Mouse (Mus musculus) testis, adult 2 months (tissue): ENCODE results near the gene Nxph3.

Experiments used
- CTCF ChIP-seq: fragments of 200-500 bp; IDR thresholded peaks from 2 replicates; pipeline ENCODE4 v1.5.1; 2012; ENCODE audit warnings: low read depth, mild to moderate bottlenecking, inconsistent platforms, low read length, moderate library complexity; ENCODE audit not compliant: control insufficient read depth, insufficient read depth, insufficient replicate concordance
- POLR2A ChIP-seq: fragments of 200-500 bp; IDR thresholded peaks from 2 replicates; pipeline ENCODE4 v1.6.1; 2012; ENCODE audit warnings: low read depth, mild to moderate bottlenecking, inconsistent platforms, low read length, moderate library complexity; ENCODE audit not compliant: control insufficient read depth

- TF ChIP-seq CTCF, result no peak
- no peak for TF ChIP-seq POLR2A
Measured at GRCm38 (mm10) chr11:95479458-95479857, 34.9 kb downstream of the Nxph3 start.
